9 mouse cellular contexts compared by ENCODE assay signal in genomic region chr11:52629776-52630175, GRCm38 (mm10).
DNase-seq lines count a peak whose midpoint lies in the region; ATAC-seq lines count a peak whose summit lies in the region.
"Had no signal": no experiment of that assay in that cellular context is flagged by ENCODE, and none has a peak within 500 bp of the region (broad histone marks: within the 10 kb centered on the region; RNA-seq: fewer than 3 reads in every experiment).

No protein-coding gene starts in this region.

- WGBS in intestine, embryonic 14.5 days: 61% methylated on average over 5 of the region's 5 CpGs
- 56% methylated on average over 5 of the region's 5 CpGs for WGBS in intestine, embryonic 16.5 days

- H3K4me2 ChIP-seq in intestine, embryonic 14.5 days (ENCODE audit: low read length): no peak overlapping the region
- no peak overlapping the region for H3K4me2 ChIP-seq in intestine, embryonic 16.5 days (ENCODE audit: low read depth, low read length)
- H3K4me2 ChIP-seq: neural tube, embryonic 15.5 days had no signal

- no peak overlapping the region for H3K9ac ChIP-seq in intestine, embryonic 14.5 days (ENCODE audit: low read length)
- no peak overlapping the region for H3K9ac ChIP-seq in intestine, embryonic 16.5 days (ENCODE audit: low read depth, low read length)
- H3K9ac ChIP-seq: neural tube, embryonic 15.5 days had no signal

- ATAC-seq in intestine, embryonic 14.5 days (replicated peaks; ENCODE audit: low FRiP score, low TSS enrichment, low read depth): no peak
- no peak for ATAC-seq in intestine, embryonic 16.5 days

- H3K27me3 ChIP-seq in intestine, embryonic 14.5 days (replicated peaks; ENCODE audit: control insufficient read depth, insufficient read depth, low read length): no peaks in the 10 kb centered on the region
- H3K27me3 ChIP-seq in intestine, embryonic 16.5 days (replicated peaks; ENCODE audit: control insufficient read depth, insufficient read depth, low read length): no peaks in the 10 kb centered on the region

- H3K4me1 ChIP-seq in intestine, embryonic 14.5 days (replicated peaks; ENCODE audit: control insufficient read depth, insufficient read depth, low read length): no peaks in the 10 kb centered on the region
- H3K4me1 ChIP-seq in intestine, embryonic 16.5 days (ENCODE audit: control insufficient read depth, insufficient read depth, low read length): no peaks in the 10 kb centered on the region

- no peaks in the 10 kb centered on the region for H3K9me3 ChIP-seq in intestine, embryonic 14.5 days (ENCODE audit: control insufficient read depth, low read length)
- H3K9me3 ChIP-seq in intestine, embryonic 16.5 days (ENCODE audit: control insufficient read depth, low read length): no peaks in the 10 kb centered on the region

- H3K36me3 ChIP-seq in intestine, embryonic 14.5 days (ENCODE audit: control insufficient read depth, insufficient read depth, low read length): no peaks in the 10 kb centered on the region
- H3K36me3 ChIP-seq in intestine, embryonic 16.5 days (ENCODE audit: control insufficient read depth, insufficient read depth, low read length): no peaks in the 10 kb centered on the region
- H3K36me3 ChIP-seq: neural tube, embryonic 15.5 days had no signal

- no peak overlapping the region for H3K4me3 ChIP-seq in intestine, embryonic 14.5 days (ENCODE audit: low read depth, low read length)
- no peak overlapping the region for H3K4me3 ChIP-seq in intestine, embryonic 16.5 days (ENCODE audit: low read length)
- H3K4me3 ChIP-seq: neural tube, embryonic 15.5 days had no signal

- peak; percentile 60 for DNase-seq in intestine, embryonic 14.5 days (ENCODE audit: low spot score)
- peak; percentile 45 for DNase-seq in thymus, postnatal 4 days
- DNase-seq in thymus, adult 18-20 months: no peak
- peak; percentile 17 for DNase-seq in brain, adult 2 months (ENCODE audit: low read depth, low spot score)
- no peak for DNase-seq in heart, adult 8-10 months (ENCODE audit: low spot score)
- no peak for DNase-seq in frontal cortex, adult 2 months (ENCODE audit: extremely low spot score in 1 of 2, low spot score in 1 of 2)
- DNase-seq: lung, postnatal 36 days had no signal

- H3K27ac ChIP-seq in intestine, embryonic 14.5 days (ENCODE audit: low read depth): no peak overlapping the region
- H3K27ac ChIP-seq in intestine, embryonic 16.5 days (ENCODE audit: low read length): no peak overlapping the region
- H3K27ac ChIP-seq: neural tube, embryonic 15.5 days had no signal

Comparison
In these comparisons a context has a peak if more than half of its experiments do, and no peak if none do; other contexts are left out.
1. DNase-seq: peak in intestine, embryonic 14.5 days (single experiment), thymus, postnatal 4 days (single experiment) and brain, adult 2 months (single experiment); none in thymus, adult 18-20 months (0 of 2), heart, adult 8-10 months (single experiment) and frontal cortex, adult 2 months (0 of 2).